Mouse (Mus musculus) cortical plate, adult 2 months (tissue): ENCODE data around the gene Gnb3.

Experiments
- CTCF ChIP-seq: fragments of 200-500 bp; IDR thresholded peaks from 2 replicates; pipeline ENCODE4 v1.5.1; 2011; ENCODE audit warnings: mild to moderate bottlenecking, control low read depth, low read length; ENCODE audit not compliant: insufficient read depth; ENCODE audit errors: extremely low read depth
- POLR2A ChIP-seq: fragments of 200-500 bp; IDR thresholded peaks from 2 replicates; pipeline ENCODE4 v1.6.1; 2011; ENCODE audit warnings: mild to moderate bottlenecking, low read length, control low read depth; ENCODE audit not compliant: insufficient read depth; ENCODE audit errors: extremely low read depth

DNA sequence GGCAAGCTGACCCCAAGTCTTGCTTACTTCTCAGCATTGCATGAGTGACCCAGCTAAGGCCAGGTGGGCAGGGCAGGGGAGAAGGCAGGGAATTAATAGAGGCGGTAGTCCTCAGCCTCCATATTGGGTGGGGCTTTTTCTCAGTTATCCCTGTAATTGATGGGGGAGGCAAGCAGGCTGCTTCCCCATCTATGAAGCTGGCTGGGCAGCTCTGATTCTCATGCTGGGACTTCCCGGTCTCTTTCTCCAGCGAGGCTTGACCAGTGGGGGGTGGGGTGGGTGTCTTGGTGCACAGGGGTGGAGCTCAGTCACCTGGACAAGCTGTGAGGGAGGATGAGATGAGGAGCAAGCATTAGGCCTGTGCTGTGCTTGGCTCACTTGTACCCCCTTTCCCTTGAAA lies 21.7 kb upstream of the Gnb3 start:
- TF ChIP-seq CTCF (no peak), POLR2A (no peak)
